Mouse (Mus musculus): ENCODE results near the gene Tprn.

Gene Tprn

GRCm38 (mm10) chr2:25264851-25265250 lies 2.4 kb downstream of the Tprn start:
- peak in 1 of 2 experiments; percentile 50 for DNase-seq (ENCODE audit: inconsistent age in 2 of 2, low spot score in 1 of 2)

GRCm38 (mm10) chr2:25265897-25266656 lies 3.7 kb downstream of the Tprn start:
- DNase-seq (ENCODE audit: inconsistent age in 2 of 2, low spot score in 1 of 2) = no peak

GRCm38 (mm10) chr2:25266720-25267119 lies 4.3 kb downstream of the Tprn start:
- peak in 1 of 2 experiments; percentile 65 for DNase-seq (ENCODE audit: inconsistent age in 2 of 2, low spot score in 1 of 2)

- DNase-seq (ENCODE audit: inconsistent age in 2 of 2, low spot score in 1 of 2) = no peak
Observed at GRCm38 (mm10) chr2:25267241-25267640, 4.8 kb downstream of the Tprn start.

GRCm38 (mm10) chr2:25267746-25268309 lies 5.4 kb downstream of the Tprn start:
- no peak for DNase-seq (ENCODE audit: inconsistent age in 2 of 2, low spot score in 1 of 2)

- peak; percentile 98 to 99 for DNase-seq (ENCODE audit: inconsistent age in 2 of 2, low spot score in 1 of 2)
Observed at GRCm38 (mm10) chr2:25271827-25272511, 9.6 kb downstream of the Tprn start, which contains the start of the genes Ssna1 and Anapc2. TSS of gene Ssna1 (minus strand) at chr2:25272438. TSS of gene Anapc2 (plus strand) at chr2:25272478.

GRCm38 (mm10) chr2:25272515-25272914 lies 10.1 kb downstream of the Tprn start:
- no peak for DNase-seq (ENCODE audit: inconsistent age in 2 of 2, low spot score in 1 of 2)

- DNase-seq (ENCODE audit: inconsistent age in 2 of 2, low spot score in 1 of 2) = no peak
Observed at GRCm38 (mm10) chr2:25273010-25273409, 10.6 kb downstream of the Tprn start.

- DNase-seq (ENCODE audit: inconsistent age in 2 of 2, low spot score in 1 of 2) = peak; percentile 75 to 92
Observed at GRCm38 (mm10) chr2:25278928-25279882, 16.8 kb downstream of the Tprn start.

- DNase-seq (ENCODE audit: inconsistent age in 2 of 2, low spot score in 1 of 2) = no peak
Observed at GRCm38 (mm10) chr2:25285551-25285950, 23.1 kb downstream of the Tprn start.

- DNase-seq (ENCODE audit: inconsistent age in 2 of 2, low spot score in 1 of 2) = no peak
Observed at GRCm38 (mm10) chr2:25286314-25286713, 23.9 kb downstream of the Tprn start.

- DNase-seq (ENCODE audit: inconsistent age in 2 of 2, low spot score in 1 of 2) = no peak
Observed at GRCm38 (mm10) chr2:25286837-25287636, 24.6 kb downstream of the Tprn start.

- DNase-seq (ENCODE audit: inconsistent age in 2 of 2, low spot score in 1 of 2) = no peak
Observed at GRCm38 (mm10) chr2:25287927-25288649, 25.7 kb downstream of the Tprn start, which contains the start of gene Tmem210. TSS of gene Tmem210 (plus strand) at chr2:25288145.

GRCm38 (mm10) chr2:25288734-25289345 lies 26.4 kb downstream of the Tprn start:
- no peak for DNase-seq (ENCODE audit: inconsistent age in 2 of 2, low spot score in 1 of 2)

- DNase-seq (ENCODE audit: inconsistent age in 2 of 2, low spot score in 1 of 2) = no peak
Observed at GRCm38 (mm10) chr2:25289651-25290050, 27.2 kb downstream of the Tprn start, which contains the start of gene Lrrc26. TSS of gene Lrrc26 (plus strand) at chr2:25289915.

GRCm38 (mm10) chr2:25290101-25290815 lies 27.8 kb downstream of the Tprn start:
- peak in 1 of 2 experiments; percentile 75 for DNase-seq (ENCODE audit: inconsistent age in 2 of 2, low spot score in 1 of 2)

- DNase-seq (ENCODE audit: inconsistent age in 2 of 2, low spot score in 1 of 2) = no peak
Observed at GRCm38 (mm10) chr2:25290816-25291130, 28.4 kb downstream of the Tprn start.
